Mouse (Mus musculus) embryonic facial prominence, embryonic 11.5 days (tissue): ENCODE measurements around the gene Tmcc3. TPM values are rescaled to one million over a fixed set of nuclear protein-coding genes. Genes with fewer than 3 reads are reported as not detected.

Experiments used
- ATAC-seq: fragments of 200-750 bp; cut with Nextera tagmentation; replicated peaks from 2 replicates; pipeline ENCODE4 v1.8.0; 2017; ENCODE audit warnings: low read depth; ENCODE audit not compliant: insufficient number of reproducible peaks, low FRiP score, low TSS enrichment
- DNase-seq: peaks from one replicate; pipeline ENCODE4 v3.0.0-alpha.2; 2015; ENCODE audit warnings: low spot score
- H3K27ac ChIP-seq: fragments of 300-500 bp; sonication (generic); replicated peaks from 2 replicates; pipeline ENCODE4 v1.5.1; 2014; ENCODE audit warnings: mild to moderate bottlenecking, low read depth, low read length, control low read depth
- H3K27me3 ChIP-seq: fragments of 300-500 bp; sonication (generic); 2 replicates; pipeline ENCODE4 v1.6.1; 2014; ENCODE audit warnings: mild to moderate bottlenecking, low read length, moderate library complexity, mixed read lengths; ENCODE audit not compliant: control insufficient read depth, insufficient read depth
- H3K36me3 ChIP-seq: fragments of 300-500 bp; sonication (generic); replicated peaks from 2 replicates; pipeline ENCODE4 v1.6.1; 2014; ENCODE audit warnings: low read depth, mild to moderate bottlenecking, low read length, moderate library complexity, mixed read lengths; ENCODE audit not compliant: control insufficient read depth, insufficient read depth
- H3K4me1 ChIP-seq: fragments of 300-500 bp; sonication (generic); 2 replicates; pipeline ENCODE4 v1.6.1; 2014; ENCODE audit warnings: low read length, mixed read lengths; ENCODE audit not compliant: control insufficient read depth, insufficient read depth
- H3K4me2 ChIP-seq: fragments of 300-500 bp; sonication (generic); 2 replicates; pipeline ENCODE4 v1.6.1; 2014; ENCODE audit warnings: low read depth, mild to moderate bottlenecking, control low read depth, low read length, moderate library complexity
- H3K4me3 ChIP-seq: fragments of 300-500 bp; sonication (generic); 2 replicates; pipeline ENCODE4 v1.5.1; 2014; ENCODE audit warnings: low read depth, low read length, control low read depth
- H3K9ac ChIP-seq: fragments of 300-500 bp; sonication (generic); replicated peaks from 2 replicates; pipeline ENCODE4 v1.6.1; 2014; ENCODE audit warnings: mild to moderate bottlenecking, control low read depth, low read length
- H3K9me3 ChIP-seq: fragments of 300-500 bp; sonication (generic); replicated peaks from 2 replicates; pipeline ENCODE4 v1.6.1; 2016; ENCODE audit warnings: mild to moderate bottlenecking, low read length, inconsistent platforms, mixed read lengths; ENCODE audit not compliant: control insufficient read depth
- WGBS: fragments of 180-500 bp; shearing (Covaris S2); extraction: QIAGEN DNeasy Blood & Tissue Kit; methylation state at CpG from one replicate; pipeline ENCODE4 v1.1.7; 2014; 5-methylcytosine and 5-hydroxymethylcytosine counted together
- polyA plus RNA-seq: library from polyadenylated mRNA; unstranded; fragments of >200 nt; fragmentation: Nextera tagmentation; extraction: Ambion mirVana; gene quantifications from 2 replicates; pipeline ENCODE4 v1.2.1, GENCODE M21; 2014

Gene Tmcc3
- polyA plus RNA-seq, 1 experiment from 2014 or later, result 3.0 TPM

DNA sequence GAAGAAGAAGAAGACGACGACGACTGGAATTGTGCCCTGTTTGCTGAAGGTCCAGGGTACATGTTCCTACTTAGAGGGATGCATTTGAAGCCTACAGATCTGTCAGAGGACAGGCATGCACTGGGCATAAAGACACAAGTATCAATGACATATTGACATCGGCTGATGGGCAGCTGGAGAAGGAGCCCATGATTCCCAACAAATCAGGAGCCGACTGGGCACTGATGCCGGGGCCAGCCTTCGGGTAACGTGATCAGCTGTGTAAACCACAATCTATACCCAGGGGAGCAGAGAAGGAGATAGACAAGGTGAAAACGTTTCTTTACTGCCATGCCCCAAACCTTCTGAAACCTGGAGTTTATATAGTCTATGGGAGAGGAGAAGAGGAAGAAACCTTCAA, 313.3 kb downstream of the Tmcc3 start:
- 86% methylated on average over 9 of the region's 9 CpGs for whole genome bisulfite sequencing
- Histone ChIP-seq H3K4me2 (no peak overlapping the region), H3K27me3 (no peaks in the 10 kb centered on the region; the same call in 1 of the 2 replicates), H3K9me3 (no peaks in the 10 kb centered on the region), H3K4me1 (peaks cover 9% of the 10 kb centered on the region), H3K27ac (no peak overlapping the region), H3K4me3 (no peak overlapping the region), H3K9ac (no peak overlapping the region), H3K36me3 (no peaks in the 10 kb centered on the region)
- no peak for ATAC-seq
- no peak for DNase-seq

DNA sequence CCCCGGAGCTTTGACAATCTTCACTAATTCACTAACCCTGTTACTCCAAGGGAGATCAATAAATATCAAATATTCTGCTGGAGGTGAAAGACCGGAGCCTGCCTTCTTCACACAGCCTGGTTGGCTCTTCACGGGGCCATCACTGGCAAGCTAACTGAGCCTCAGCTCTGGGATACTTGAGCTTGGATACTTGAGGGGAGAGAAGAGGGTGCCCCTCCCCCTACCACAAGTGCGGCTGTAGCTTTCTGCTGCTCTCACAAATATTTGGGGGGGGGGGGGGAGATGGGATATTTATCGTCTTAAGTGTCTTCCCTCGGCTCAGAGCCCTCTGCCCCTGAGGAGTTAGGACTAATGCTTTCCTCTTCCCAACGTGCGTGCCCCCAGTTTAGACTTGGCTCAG, 313.9 kb downstream of the Tmcc3 start:
- Histone ChIP-seq H3K4me1 (peaks cover 9% of the 10 kb centered on the region), H3K27me3 (no peaks in the 10 kb centered on the region; the same call in 1 of the 2 replicates), H3K36me3 (no peaks in the 10 kb centered on the region), H3K4me2 (no peak overlapping the region), H3K9me3 (no peaks in the 10 kb centered on the region), H3K9ac (no peak overlapping the region), H3K4me3 (no peak overlapping the region), H3K27ac (no peak overlapping the region)
- 73% methylated on average over 8 of the region's 8 CpGs for WGBS
- no peak for ATAC-seq
- no peak for DNase-seq

DNA sequence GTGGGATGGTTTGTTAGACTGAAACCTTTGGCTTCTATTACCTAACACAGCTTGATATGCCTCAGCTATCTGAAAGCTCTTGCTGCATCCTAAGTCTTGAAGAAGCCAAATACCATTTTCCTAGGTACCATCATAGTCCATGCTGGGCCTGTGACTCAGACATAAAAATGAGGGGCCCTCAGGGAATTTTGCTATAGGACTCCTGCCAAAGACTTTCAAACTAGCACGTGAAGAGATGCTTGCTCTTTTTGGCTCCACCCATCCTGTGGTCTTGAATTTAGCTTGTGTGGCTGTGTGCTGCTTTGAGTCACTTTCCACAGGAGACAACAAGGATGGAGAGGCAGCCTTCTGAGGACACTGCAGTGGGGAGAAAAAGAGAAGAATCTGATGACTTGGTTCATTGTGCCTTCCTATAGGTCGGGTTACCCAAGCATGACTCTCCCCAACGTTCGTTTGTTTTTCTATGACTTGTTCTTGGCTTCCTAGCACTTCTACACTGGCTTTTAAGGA, 319.1 kb downstream of the Tmcc3 start:
- Histone ChIP-seq H3K9me3 (no peaks in the 10 kb centered on the region), H3K9ac (no peak overlapping the region), H3K4me1 (no peaks in the 10 kb centered on the region), H3K36me3 (no peaks in the 10 kb centered on the region), H3K4me3 (no peak overlapping the region), H3K27ac (no peak overlapping the region), H3K27me3 (no peaks in the 10 kb centered on the region), H3K4me2 (no peak overlapping the region)
- 59% methylated on average over 4 of the region's 4 CpGs for WGBS
- ATAC-seq (no peak), DNase-seq (no peak)

DNA sequence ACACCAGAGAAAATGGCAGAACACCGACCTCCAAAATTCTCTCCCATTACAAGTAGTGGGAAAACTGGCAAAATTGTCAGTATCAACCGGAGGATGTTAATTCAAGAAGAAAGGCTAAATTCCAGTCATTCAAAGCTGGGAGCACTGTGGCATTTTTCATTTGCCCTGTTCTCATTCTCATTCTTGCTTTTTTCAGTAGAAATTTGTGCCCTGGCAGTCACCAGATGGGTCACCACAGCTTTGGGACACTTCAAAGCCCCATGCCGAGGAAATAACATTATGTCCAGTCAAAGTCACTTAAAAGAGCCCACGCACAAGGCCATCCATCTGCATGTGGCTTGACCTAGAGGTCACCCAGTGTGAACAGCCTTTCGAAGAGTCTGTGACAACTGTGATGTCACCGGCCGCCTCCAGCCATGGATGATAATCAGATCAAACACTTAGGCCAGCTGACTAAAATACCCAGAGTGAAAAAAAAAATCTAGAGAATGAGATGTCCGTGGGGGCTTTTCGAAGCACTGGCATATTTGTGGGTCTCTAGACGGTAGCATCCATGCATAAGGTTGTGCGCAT, 319.9 kb downstream of the Tmcc3 start:
- H3K27ac ChIP-seq, result no peak overlapping the region
- no peak overlapping the region for H3K4me3 ChIP-seq
- no peak overlapping the region for H3K9ac ChIP-seq
- no peaks in the 10 kb centered on the region for H3K27me3 ChIP-seq
- no peak overlapping the region for H3K4me2 ChIP-seq
- H3K9me3 ChIP-seq, result no peaks in the 10 kb centered on the region
- 67% methylated on average over 11 of the region's 11 CpGs for WGBS
- H3K4me1 ChIP-seq, result no peaks in the 10 kb centered on the region
- ATAC-seq (no peak), DNase-seq (no peak)
- no peaks in the 10 kb centered on the region for H3K36me3 ChIP-seq

DNA sequence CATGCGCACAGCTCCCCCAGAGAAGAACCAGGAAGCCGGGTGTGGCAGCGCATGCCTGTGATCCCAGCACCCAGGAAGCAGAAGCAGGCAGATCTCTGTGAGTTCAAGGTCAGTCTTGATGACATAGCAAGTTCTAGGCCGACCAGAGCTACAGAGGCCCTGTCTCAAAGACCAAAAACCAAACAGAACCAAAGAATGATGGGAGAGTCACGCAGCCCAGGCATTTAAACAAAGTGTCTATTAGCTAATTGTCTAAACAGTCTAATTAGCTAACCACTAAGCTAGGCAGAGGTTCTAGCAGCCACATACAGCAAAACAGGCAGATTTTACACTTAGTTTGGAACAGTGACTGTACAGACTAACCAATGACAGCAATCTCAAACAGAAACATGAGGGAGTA, 320.5 kb downstream of the Tmcc3 start:
- Histone ChIP-seq H3K4me1 (no peaks in the 10 kb centered on the region), H3K4me3 (no peak overlapping the region), H3K27ac (no peak overlapping the region), H3K9ac (no peak overlapping the region), H3K27me3 (no peaks in the 10 kb centered on the region), H3K4me2 (no peak overlapping the region), H3K9me3 (no peaks in the 10 kb centered on the region), H3K36me3 (no peaks in the 10 kb centered on the region)
- ATAC-seq, result no peak
- DNase-seq, result no peak
- WGBS, result 90% methylated on average over 5 of the region's 5 CpGs

DNA sequence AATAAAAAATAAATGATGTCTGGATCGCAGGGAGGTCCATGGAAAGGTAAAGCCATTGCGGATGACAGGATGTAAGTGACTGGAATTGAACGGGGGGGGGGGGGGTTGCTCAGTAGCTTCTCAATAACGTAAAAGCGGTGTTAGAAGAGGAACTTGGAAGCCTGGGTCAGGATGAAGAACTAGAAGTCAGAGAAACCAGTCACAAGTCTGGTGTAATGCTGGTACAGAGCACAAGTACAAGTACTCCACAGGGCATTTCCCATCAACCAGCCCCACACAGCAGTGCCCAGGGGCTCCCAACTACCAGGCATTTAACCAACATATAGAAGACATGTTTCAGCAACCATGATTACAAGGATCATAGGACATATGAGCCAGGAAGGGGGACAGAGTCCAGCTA, 326.9 kb downstream of the Tmcc3 start:
- H3K9me3 ChIP-seq, result no peaks in the 10 kb centered on the region
- no peak overlapping the region for H3K4me3 ChIP-seq
- ATAC-seq, result no peak
- H3K27me3 ChIP-seq, result no peaks in the 10 kb centered on the region
- no peaks in the 10 kb centered on the region for H3K36me3 ChIP-seq
- DNase-seq, result no peak
- no peaks in the 10 kb centered on the region for H3K4me1 ChIP-seq
- 92% methylated on average over 5 of the region's 5 CpGs for WGBS
- no peak overlapping the region for H3K4me2 ChIP-seq
- no peak overlapping the region for H3K27ac ChIP-seq
- no peak overlapping the region for H3K9ac ChIP-seq

DNA sequence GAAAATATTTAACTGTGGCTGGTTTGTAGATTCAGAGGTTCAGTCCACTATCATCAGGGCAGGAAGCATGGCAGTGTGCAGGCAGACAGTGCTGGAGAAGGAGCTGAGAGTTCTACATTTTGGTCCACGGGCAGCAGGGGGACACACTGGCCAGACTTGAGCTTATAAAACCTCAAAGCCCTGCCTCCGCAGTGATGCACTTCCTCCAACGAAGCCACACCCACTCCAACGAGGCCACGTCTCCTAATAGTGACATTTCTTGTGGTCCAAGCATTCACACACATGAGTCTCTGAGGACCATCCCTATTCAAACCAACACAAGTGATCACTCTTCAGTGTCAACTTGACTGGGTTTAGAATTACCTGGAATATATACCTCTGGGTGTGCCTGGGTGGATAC, 327.5 kb downstream of the Tmcc3 start:
- Histone ChIP-seq H3K4me2 (no peak overlapping the region), H3K36me3 (no peaks in the 10 kb centered on the region), H3K9ac (no peak overlapping the region), H3K4me3 (no peak overlapping the region), H3K9me3 (no peaks in the 10 kb centered on the region), H3K27me3 (no peaks in the 10 kb centered on the region), H3K4me1 (no peaks in the 10 kb centered on the region), H3K27ac (no peak overlapping the region)
- ATAC-seq, result no peak
- 84% methylated on average over 5 of the region's 5 CpGs for WGBS
- no peak for DNase-seq

DNA sequence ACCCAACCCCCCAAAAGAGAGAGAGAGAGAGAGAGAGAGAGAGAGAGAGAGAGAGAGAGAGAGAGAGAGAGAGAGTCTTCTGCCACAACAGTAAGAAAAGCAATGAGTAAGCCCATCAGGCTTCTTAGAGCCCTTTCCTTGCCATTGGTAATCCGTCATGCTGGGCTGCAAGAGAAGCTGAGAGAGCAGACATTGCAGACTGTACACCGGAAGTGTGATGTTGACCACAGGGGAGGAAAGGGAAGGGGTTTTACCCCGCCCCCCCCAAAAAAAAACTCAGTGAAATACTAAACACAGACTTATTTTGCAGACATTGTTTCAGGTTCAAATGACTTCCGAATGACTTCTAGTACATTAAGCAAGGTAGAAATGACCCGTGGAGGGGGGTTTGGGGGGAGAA, 328.3 kb downstream of the Tmcc3 start:
- 70% methylated on average over 5 of the region's 5 CpGs for WGBS
- Histone ChIP-seq H3K4me1 (no peaks in the 10 kb centered on the region), H3K4me2 (no peak overlapping the region), H3K4me3 (no peak overlapping the region), H3K36me3 (no peaks in the 10 kb centered on the region), H3K27ac (no peak overlapping the region), H3K9me3 (no peaks in the 10 kb centered on the region), H3K9ac (no peak overlapping the region), H3K27me3 (no peaks in the 10 kb centered on the region)
- DNase-seq (no peak), ATAC-seq (no peak)
